Mouse (Mus musculus) forebrain, embryonic 16.5 days (tissue): ENCODE results near the gene Eps8. TPM values are rescaled to one million over a fixed set of nuclear protein-coding genes. Genes with fewer than 3 reads are reported as not detected.

Experiments used
- ATAC-seq: fragments of 200-750 bp; cut with Nextera tagmentation; 2 replicates; pipeline ENCODE4 v1.8.0; 2017; ENCODE audit warnings: mild to moderate bottlenecking, moderate library complexity
- H3K27ac ChIP-seq: fragments of 300-500 bp; sonication (generic); 2 replicates; pipeline ENCODE4 v1.5.1; 2014; ENCODE audit warnings: low read length, control low read depth
- H3K27me3 ChIP-seq: fragments of 300-500 bp; sonication (generic); replicated peaks from 2 replicates; pipeline ENCODE4 v1.6.1; 2014; ENCODE audit warnings: low read length; ENCODE audit not compliant: control insufficient read depth, insufficient read depth
- H3K36me3 ChIP-seq: fragments of 300-500 bp; sonication (generic); 2 replicates; pipeline ENCODE4 v1.6.1; 2014; ENCODE audit not compliant: control insufficient read depth, insufficient read depth
- H3K4me1 ChIP-seq: fragments of 300-500 bp; sonication (generic); replicated peaks from 2 replicates; pipeline ENCODE4 v1.6.1; 2014; ENCODE audit warnings: low read length; ENCODE audit not compliant: control insufficient read depth, insufficient read depth
- H3K4me2 ChIP-seq: fragments of 300-500 bp; sonication (generic); 2 replicates; pipeline ENCODE4 v1.6.1; 2014; ENCODE audit warnings: mild to moderate bottlenecking, low read length, control low read depth
- H3K4me3 ChIP-seq: fragments of 300-500 bp; sonication (generic); replicated peaks from 2 replicates; pipeline ENCODE4 v1.5.1; 2014; ENCODE audit warnings: mild to moderate bottlenecking, low read length, control low read depth
- H3K9ac ChIP-seq: fragments of 300-500 bp; sonication (generic); replicated peaks from 2 replicates; pipeline ENCODE4 v1.6.1; 2014; ENCODE audit warnings: low read depth, low read length, control low read depth
- H3K9me3 ChIP-seq: fragments of 300-500 bp; sonication (generic); 2 replicates; pipeline ENCODE4 v1.6.1; 2016; ENCODE audit warnings: low read length; ENCODE audit not compliant: control insufficient read depth
- WGBS: fragments of 180-500 bp; shearing (Covaris S2); extraction: QIAGEN DNeasy Blood & Tissue Kit; methylation state at CpG from one replicate; pipeline ENCODE4 v1.1.7; 2014; 5-methylcytosine and 5-hydroxymethylcytosine counted together
- polyA plus RNA-seq: library from polyadenylated mRNA; unstranded; fragments of >200 nt; fragmentation: Nextera tagmentation; extraction: Ambion mirVana; gene quantifications from 2 replicates; pipeline ENCODE4 v1.2.1, GENCODE M21; 2015

Eps8 gene
- polyA plus RNA-seq, 1 experiment from 2014 or later = 20.9 TPM

GRCm38 (mm10) chr6:137570019-137570418 lies 84.7 kb downstream of the Eps8 start:
- Histone ChIP-seq H3K4me1 (no peaks in the 10 kb centered on the region), H3K36me3 (no peaks in the 10 kb centered on the region), H3K4me2 (no peak overlapping the region), H3K9me3 (no peaks in the 10 kb centered on the region), H3K9ac (no peak overlapping the region), H3K27ac (no peak overlapping the region), H3K27me3 (no peaks in the 10 kb centered on the region), H3K4me3 (no peak overlapping the region)
- WGBS = 92% methylated on average over 5 of the region's 5 CpGs
- ATAC-seq = no peak

- no peak overlapping the region for H3K4me3 ChIP-seq
- no peak for ATAC-seq
- WGBS = 92% methylated on average over 6 of the region's 6 CpGs
These were observed 85.6 kb downstream of the Eps8 start for GRCm38 (mm10) chr6:137569071-137569470.

GRCm38 (mm10) chr6:137565890-137566289 lies 88.8 kb downstream of the Eps8 start:
- Histone ChIP-seq H3K9me3 (no peaks in the 10 kb centered on the region), H3K27me3 (no peaks in the 10 kb centered on the region), H3K4me1 (no peaks in the 10 kb centered on the region), H3K4me3 (no peak overlapping the region), H3K4me2 (no peak overlapping the region), H3K36me3 (no peaks in the 10 kb centered on the region), H3K9ac (no peak overlapping the region), H3K27ac (no peak overlapping the region)
- ATAC-seq = no peak
- WGBS = 91% methylated on average over 3 of the region's 3 CpGs

More at GRCm38 (mm10) chr6:137569071-137569470, 85.6 kb downstream of the Eps8 start:
- Histone ChIP-seq H3K4me1 (no peaks in the 10 kb centered on the region), H3K27me3 (no peaks in the 10 kb centered on the region), H3K36me3 (no peaks in the 10 kb centered on the region), H3K9me3 (no peaks in the 10 kb centered on the region), H3K27ac (no peak overlapping the region), H3K9ac (no peak overlapping the region), H3K4me2 (no peak overlapping the region)

GRCm38 (mm10) chr6:137565454-137565853 lies 89.2 kb downstream of the Eps8 start:
- Histone ChIP-seq H3K27me3 (no peaks in the 10 kb centered on the region), H3K9me3 (no peaks in the 10 kb centered on the region), H3K4me2 (no peak overlapping the region), H3K27ac (no peak overlapping the region), H3K36me3 (no peaks in the 10 kb centered on the region), H3K9ac (no peak overlapping the region), H3K4me3 (no peak overlapping the region), H3K4me1 (0 out of 2 replicates have a peak, but pooled peaks cover 1% of the 10 kb centered on the region)
- WGBS = 94% methylated on average over 6 of the region's 6 CpGs
- no peak for ATAC-seq

- H3K27me3 ChIP-seq = no peaks in the 10 kb centered on the region
- ATAC-seq = peak; percentile 38; the same call in 1 of the 2 replicates
- H3K4me1 ChIP-seq = 0 out of 2 replicates have a peak, but pooled peaks cover 3% of the 10 kb centered on the region
- 34% methylated on average over 12 of the region's 12 CpGs for WGBS
- no peak overlapping the region for H3K27ac ChIP-seq
- H3K36me3 ChIP-seq = no peaks in the 10 kb centered on the region
- no peak overlapping the region for H3K9ac ChIP-seq
- H3K9me3 ChIP-seq = no peaks in the 10 kb centered on the region
- H3K4me3 ChIP-seq = no peak overlapping the region
- no peak overlapping the region for H3K4me2 ChIP-seq
These were observed 94.3 kb downstream of the Eps8 start for GRCm38 (mm10) chr6:137560358-137560859.

- Histone ChIP-seq H3K4me2 (no peak overlapping the region), H3K9me3 (no peaks in the 10 kb centered on the region), H3K36me3 (no peaks in the 10 kb centered on the region), H3K27ac (no peak overlapping the region), H3K4me1 (0 out of 2 replicates have a peak, but pooled peaks cover 3% of the 10 kb centered on the region), H3K27me3 (no peaks in the 10 kb centered on the region), H3K9ac (no peak overlapping the region), H3K4me3 (no peak overlapping the region)
- WGBS = 90% methylated on average over 13 of the region's 13 CpGs
- no peak for ATAC-seq
These were observed 95.8 kb downstream of the Eps8 start for GRCm38 (mm10) chr6:137558840-137559239.

- H3K9ac ChIP-seq = no peak overlapping the region
- H3K9me3 ChIP-seq = no peaks in the 10 kb centered on the region
- 0 out of 2 replicates have a peak, but pooled peaks cover 3% of the 10 kb centered on the region for H3K4me1 ChIP-seq
- WGBS = 81% methylated on average over 2 of the region's 2 CpGs
- H3K36me3 ChIP-seq = no peaks in the 10 kb centered on the region
- H3K27ac ChIP-seq = no peak overlapping the region
- H3K4me3 ChIP-seq = no peak overlapping the region
- H3K27me3 ChIP-seq = no peaks in the 10 kb centered on the region
- no peak overlapping the region for H3K4me2 ChIP-seq
- ATAC-seq = no peak
These were observed 97.0 kb downstream of the Eps8 start for GRCm38 (mm10) chr6:137557671-137558070.

GRCm38 (mm10) chr6:137557159-137557558 lies 97.5 kb downstream of the Eps8 start:
- H3K9me3 ChIP-seq = no peaks in the 10 kb centered on the region
- H3K36me3 ChIP-seq = no peaks in the 10 kb centered on the region
- no peak overlapping the region for H3K4me2 ChIP-seq
- no peak for ATAC-seq
- H3K27ac ChIP-seq = no peak overlapping the region
- H3K4me3 ChIP-seq = no peak overlapping the region
- H3K4me1 ChIP-seq = 0 out of 2 replicates have a peak, but pooled peaks cover 3% of the 10 kb centered on the region
- WGBS = 90% methylated on average over 4 of the region's 4 CpGs
- H3K9ac ChIP-seq = no peak overlapping the region
- H3K27me3 ChIP-seq = no peaks in the 10 kb centered on the region

GRCm38 (mm10) chr6:137556636-137557035 lies 98.0 kb downstream of the Eps8 start:
- Histone ChIP-seq H3K4me3 (no peak overlapping the region), H3K9ac (no peak overlapping the region), H3K27me3 (no peaks in the 10 kb centered on the region), H3K4me1 (0 out of 2 replicates have a peak, but pooled peaks cover 3% of the 10 kb centered on the region), H3K36me3 (no peaks in the 10 kb centered on the region), H3K9me3 (no peaks in the 10 kb centered on the region), H3K27ac (no peak overlapping the region), H3K4me2 (no peak overlapping the region)
- WGBS = 97% methylated on average over 5 of the region's 5 CpGs
- no peak for ATAC-seq

- no peak overlapping the region for H3K9ac ChIP-seq
- H3K4me3 ChIP-seq = no peak overlapping the region
- 84% methylated on average over 8 of the region's 8 CpGs for WGBS
- no peak for ATAC-seq
- H3K9me3 ChIP-seq = no peaks in the 10 kb centered on the region
- no peak overlapping the region for H3K4me2 ChIP-seq
- no peaks in the 10 kb centered on the region for H3K36me3 ChIP-seq
- no peak overlapping the region for H3K27ac ChIP-seq
- no peaks in the 10 kb centered on the region for H3K4me1 ChIP-seq
- H3K27me3 ChIP-seq = no peaks in the 10 kb centered on the region
These were observed 104.5 kb downstream of the Eps8 start for GRCm38 (mm10) chr6:137550181-137550580.
